Mouse (Mus musculus): ENCODE data around the gene Eif2ak3.

Gene Eif2ak3

GRCm38 (mm10) chr6:70831179-70831839, 13.0 kb upstream of the Eif2ak3 start:
- DNase-seq (ENCODE audit: inconsistent ontology term), result no peak

GRCm38 (mm10) chr6:70837297-70837696, 7.0 kb upstream of the Eif2ak3 start:
- DNase-seq (ENCODE audit: inconsistent ontology term), result no peak

- no peak for DNase-seq (ENCODE audit: inconsistent ontology term)
These were observed 5.8 kb upstream of the Eif2ak3 start for GRCm38 (mm10) chr6:70838532-70838931.

GRCm38 (mm10) chr6:70840281-70840680, 4.0 kb upstream of the Eif2ak3 start:
- DNase-seq (ENCODE audit: inconsistent ontology term), result no peak

GRCm38 (mm10) chr6:70842991-70843390, 1.3 kb upstream of the Eif2ak3 start:
- DNase-seq (ENCODE audit: inconsistent ontology term), result no peak

GRCm38 (mm10) chr6:70844896-70845646, 756 bp downstream of the Eif2ak3 start:
- peak; percentile 9 for DNase-seq (ENCODE audit: inconsistent ontology term)

GRCm38 (mm10) chr6:70847386-70847785, 3.1 kb downstream of the Eif2ak3 start:
- DNase-seq (ENCODE audit: inconsistent ontology term), result no peak

GRCm38 (mm10) chr6:70853371-70853770, 9.1 kb downstream of the Eif2ak3 start:
- DNase-seq (ENCODE audit: inconsistent ontology term), result no peak

- DNase-seq (ENCODE audit: inconsistent ontology term), result no peak
These were observed 11.4 kb downstream of the Eif2ak3 start for GRCm38 (mm10) chr6:70855529-70856309.

- no peak for DNase-seq (ENCODE audit: inconsistent ontology term)
These were observed 18.4 kb downstream of the Eif2ak3 start for GRCm38 (mm10) chr6:70862726-70863125.

GRCm38 (mm10) chr6:70864285-70864684, 20.0 kb downstream of the Eif2ak3 start:
- no peak for DNase-seq (ENCODE audit: inconsistent ontology term)

GRCm38 (mm10) chr6:70866761-70867160, 22.4 kb downstream of the Eif2ak3 start:
- no peak for DNase-seq (ENCODE audit: inconsistent ontology term)

GRCm38 (mm10) chr6:70867297-70867696, 23.0 kb downstream of the Eif2ak3 start:
- no peak for DNase-seq (ENCODE audit: inconsistent ontology term)

GRCm38 (mm10) chr6:70871511-70871980, 27.2 kb downstream of the Eif2ak3 start:
- DNase-seq (ENCODE audit: inconsistent ontology term), result no peak

GRCm38 (mm10) chr6:70872128-70872527, 27.8 kb downstream of the Eif2ak3 start:
- DNase-seq (ENCODE audit: inconsistent ontology term), result peak; percentile 68

GRCm38 (mm10) chr6:70872570-70872969, 28.3 kb downstream of the Eif2ak3 start:
- DNase-seq (ENCODE audit: inconsistent ontology term), result no peak

- no peak for DNase-seq (ENCODE audit: inconsistent ontology term)
These were observed 29.9 kb downstream of the Eif2ak3 start for GRCm38 (mm10) chr6:70874035-70874775.

GRCm38 (mm10) chr6:70875017-70875416, 30.7 kb downstream of the Eif2ak3 start:
- no peak for DNase-seq (ENCODE audit: inconsistent ontology term)

- peak; percentile 62 for DNase-seq (ENCODE audit: inconsistent ontology term)
These were observed 36.5 kb downstream of the Eif2ak3 start for GRCm38 (mm10) chr6:70880714-70881304.

- DNase-seq (ENCODE audit: inconsistent ontology term), result no peak
These were observed 43.7 kb downstream of the Eif2ak3 start for GRCm38 (mm10) chr6:70887993-70888392.

GRCm38 (mm10) chr6:70898166-70898565, 53.9 kb downstream of the Eif2ak3 start:
- no peak for DNase-seq (ENCODE audit: inconsistent ontology term)
